Mouse (Mus musculus) urinary bladder, adult 2 months (tissue): Measurements from ENCODE around the gene Tmem234. TPM values are rescaled to one million over a fixed set of nuclear protein-coding genes. Genes with fewer than 3 reads are reported as not detected.
A peak's percentile ranks its signal among the peaks of the same experiment; 100 is the strongest.

Experiments used
- DNase-seq: peaks from one replicate; pipeline ENCODE4 v3.0.0; 2022; ENCODE audit warnings: low spot score
- polyA plus RNA-seq: library from polyadenylated mRNA; depleted of rRNA; stranded (reverse); fragments of >200 nt; gene quantifications from 2 replicates; pipeline ENCODE4 v1.2.3, GENCODE M21; 2012

Gene Tmem234
- polyA plus RNA-seq, 1 experiment, result 183 TPM

GRCm38 (mm10) chr4:129622120-129622802 lies 21.8 kb downstream of the Tmem234 start:
- DNase-seq, result no peak

DNA sequence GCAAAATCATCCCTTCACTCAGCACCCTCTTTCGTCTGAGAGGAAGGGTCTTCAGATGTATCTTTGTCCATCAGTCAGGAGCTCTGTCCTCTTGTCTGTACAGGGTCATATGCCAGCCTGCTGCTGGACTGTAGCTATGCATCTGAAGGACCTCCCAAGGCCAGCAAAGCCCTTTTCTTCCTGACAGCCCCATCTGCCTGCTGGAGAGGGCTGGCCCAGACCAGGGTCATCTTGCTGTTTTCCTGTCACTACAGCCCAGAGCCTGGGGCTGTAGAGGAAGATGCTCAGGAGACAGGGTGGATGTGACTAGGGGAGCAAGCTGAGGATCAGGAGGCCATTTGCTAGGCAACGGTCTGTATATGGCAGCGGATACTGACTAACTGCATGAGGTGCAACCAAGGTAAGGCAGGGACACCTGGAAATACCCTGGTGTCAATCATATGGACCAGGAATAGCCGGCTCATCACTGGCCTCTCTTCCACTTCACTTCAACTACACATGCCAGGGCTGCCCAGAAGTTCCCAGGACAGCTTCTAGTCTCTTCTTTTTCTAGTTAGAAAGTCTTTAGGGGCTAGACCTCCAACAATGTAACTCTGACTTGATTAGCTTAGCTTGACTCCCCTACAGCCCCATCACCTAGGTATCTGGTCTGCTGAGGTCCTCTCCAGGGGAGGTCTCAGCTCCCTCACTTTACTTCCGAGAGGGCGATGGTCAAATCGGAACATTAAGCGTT lies 22.5 kb downstream of the Tmem234 start:
- DNase-seq, result no peak

DNA sequence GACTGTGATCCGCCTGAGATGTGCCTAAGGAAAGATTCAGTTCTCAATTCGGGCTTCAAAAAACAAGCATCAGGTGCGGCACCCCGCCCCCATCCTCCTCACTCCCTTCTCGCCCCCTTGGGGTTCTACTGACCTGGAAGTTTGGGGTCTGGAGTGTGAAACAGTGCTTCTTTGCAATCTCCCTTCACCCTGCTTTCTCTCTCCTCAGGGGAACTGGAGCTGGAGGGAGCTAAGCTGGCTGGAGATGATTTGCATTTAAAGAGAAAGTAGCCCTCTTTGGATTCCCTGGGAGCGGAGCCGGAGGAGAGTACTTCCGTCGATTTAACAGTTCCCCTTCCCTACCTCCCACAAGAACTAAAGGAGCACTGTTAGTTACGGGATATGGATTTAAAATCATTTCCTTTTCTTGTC lies 23.2 kb downstream of the Tmem234 start, which contains the start of gene Ccdc28b:
Gene Ccdc28b (minus strand): TSS at position 267 of the 411 bp plus-strand sequence.
- no peak for DNase-seq

DNA sequence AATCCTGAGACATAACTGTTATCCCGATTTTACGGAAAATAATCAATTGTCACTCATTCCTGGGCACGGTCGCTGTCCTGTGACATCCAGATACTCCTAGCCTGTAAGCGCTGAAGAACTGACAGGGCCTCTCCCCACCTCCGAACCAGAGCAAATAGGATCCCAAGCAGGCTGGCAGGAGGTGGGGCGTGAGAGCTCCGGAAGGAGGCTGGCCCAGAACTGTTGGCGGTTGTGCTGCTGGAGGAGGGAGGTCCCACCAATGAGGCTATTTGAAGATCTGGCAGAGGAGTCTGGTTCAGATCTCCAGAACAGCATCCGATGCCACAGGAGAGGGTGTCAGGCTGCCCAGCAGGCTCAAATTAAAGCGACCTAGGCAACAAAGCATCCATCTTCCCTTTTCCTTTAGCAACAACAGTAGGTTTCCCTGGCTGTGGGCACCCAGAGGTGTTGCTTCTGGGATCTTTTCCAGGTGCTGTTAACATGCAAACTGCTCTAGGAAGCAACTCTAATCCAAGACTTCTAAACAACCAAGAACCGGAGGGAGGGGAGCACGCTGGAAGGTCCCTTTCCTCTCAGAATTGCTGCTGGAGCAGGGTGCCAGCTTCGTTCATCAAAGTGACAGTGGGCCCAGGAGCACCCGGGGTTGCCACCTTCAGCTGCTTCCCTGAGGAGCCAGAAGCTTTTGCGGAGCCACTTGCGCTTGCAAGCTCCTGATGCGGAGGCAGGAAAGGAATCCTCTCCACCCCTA lies 24.0 kb downstream of the Tmem234 start:
- DNase-seq, result no peak

DNA sequence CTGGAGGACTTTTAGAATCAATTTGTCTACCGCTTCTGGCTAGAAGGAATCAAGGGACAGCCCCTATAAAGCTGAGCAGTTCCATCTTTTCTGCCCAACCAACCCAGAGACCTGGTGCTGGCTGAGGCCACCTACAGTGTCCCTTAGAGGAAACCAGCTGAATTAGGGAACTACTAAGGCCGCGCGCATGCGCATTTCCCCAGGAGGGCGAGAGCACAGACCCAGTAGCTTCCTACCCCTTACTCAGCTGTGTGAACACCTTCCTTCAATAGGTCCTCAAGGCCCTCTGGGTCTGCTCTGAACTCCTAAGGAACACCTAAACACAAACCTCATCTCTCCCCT lies 24.5 kb downstream of the Tmem234 start:
- no peak for DNase-seq

- DNase-seq, result no peak
Measured at GRCm38 (mm10) chr4:129625496-129625895, 25.0 kb downstream of the Tmem234 start.

DNA sequence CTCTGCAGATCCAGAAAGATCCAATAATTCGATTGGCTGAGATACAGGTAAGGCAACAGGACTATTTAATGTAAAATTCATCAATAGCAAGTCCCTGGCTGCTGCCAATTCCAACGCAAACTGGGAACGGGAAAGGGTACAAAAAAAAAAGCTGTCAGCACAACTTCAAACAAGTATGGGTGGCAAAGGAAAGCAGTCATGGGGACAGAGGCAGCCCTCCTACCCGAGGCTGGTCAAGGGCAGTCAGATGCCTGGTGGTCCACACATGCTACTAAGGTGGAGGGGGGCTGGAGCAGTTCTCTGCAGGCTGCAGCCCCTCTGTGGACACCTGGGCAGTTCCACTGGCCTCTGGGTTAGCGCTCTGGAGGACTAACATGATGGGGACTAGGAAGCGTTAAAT lies 25.6 kb downstream of the Tmem234 start:
- DNase-seq, result no peak

GRCm38 (mm10) chr4:129630944-129631343 lies 30.5 kb downstream of the Tmem234 start:
- DNase-seq, result no peak

DNA sequence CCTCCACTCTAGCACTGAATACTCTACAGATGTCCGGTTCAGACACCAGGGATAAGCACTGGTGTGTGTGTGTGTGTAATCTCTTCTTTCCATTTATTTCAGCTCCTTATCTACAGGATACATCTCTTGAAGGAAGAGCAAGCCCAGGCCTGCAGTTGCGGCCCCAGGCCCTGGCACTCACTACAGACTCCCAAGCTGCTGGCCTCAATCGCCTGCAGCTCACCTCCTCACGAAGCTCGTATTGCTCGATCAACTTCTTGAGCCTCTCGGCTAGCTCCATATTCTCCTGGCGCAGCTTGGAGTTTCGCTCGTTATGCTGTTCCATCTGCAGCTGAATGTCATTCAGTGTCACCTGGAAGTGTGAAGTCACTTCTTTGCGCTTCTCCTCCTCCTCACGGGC lies 31.4 kb downstream of the Tmem234 start:
- DNase-seq, result no peak

GRCm38 (mm10) chr4:129633852-129634251 lies 33.4 kb downstream of the Tmem234 start:
- DNase-seq, result no peak

- no peak for DNase-seq
Measured at GRCm38 (mm10) chr4:129639221-129639620, 38.8 kb downstream of the Tmem234 start.

DNA sequence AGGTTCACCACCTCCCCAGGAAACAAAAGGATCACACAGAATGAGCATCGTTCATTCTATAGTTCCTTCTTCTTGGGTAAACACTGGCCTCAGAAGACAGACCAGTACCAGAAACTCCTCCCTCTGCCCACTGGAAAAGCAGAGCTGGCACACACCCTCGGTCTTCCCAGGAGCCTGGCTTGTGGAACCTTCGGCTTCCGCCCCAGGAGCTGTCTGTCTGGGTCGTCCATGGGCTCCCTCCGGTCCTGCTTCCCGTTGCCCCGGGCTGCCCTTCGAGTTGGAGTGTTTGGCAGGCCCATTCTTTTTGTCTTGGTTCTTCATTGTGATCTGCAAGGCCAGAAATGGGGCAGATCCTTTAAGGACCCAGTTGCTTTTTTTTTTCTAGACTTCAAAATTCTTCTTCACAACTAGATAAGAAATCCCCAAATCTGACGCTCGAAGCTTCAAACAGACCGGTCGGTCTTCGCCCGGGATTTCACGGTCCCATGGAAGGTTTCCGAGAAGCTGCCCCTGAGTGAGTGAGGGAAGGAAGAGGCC lies 39.7 kb downstream of the Tmem234 start:
- DNase-seq, result no peak

- DNase-seq, result peak; percentile 86
Measured at GRCm38 (mm10) chr4:129640638-129641467, 40.4 kb downstream of the Tmem234 start, which contains the start of gene Txlna. TSS of gene Txlna (minus strand) at chr4:129641065.

GRCm38 (mm10) chr4:129641756-129642155 lies 41.3 kb downstream of the Tmem234 start:
- DNase-seq, result no peak

DNA sequence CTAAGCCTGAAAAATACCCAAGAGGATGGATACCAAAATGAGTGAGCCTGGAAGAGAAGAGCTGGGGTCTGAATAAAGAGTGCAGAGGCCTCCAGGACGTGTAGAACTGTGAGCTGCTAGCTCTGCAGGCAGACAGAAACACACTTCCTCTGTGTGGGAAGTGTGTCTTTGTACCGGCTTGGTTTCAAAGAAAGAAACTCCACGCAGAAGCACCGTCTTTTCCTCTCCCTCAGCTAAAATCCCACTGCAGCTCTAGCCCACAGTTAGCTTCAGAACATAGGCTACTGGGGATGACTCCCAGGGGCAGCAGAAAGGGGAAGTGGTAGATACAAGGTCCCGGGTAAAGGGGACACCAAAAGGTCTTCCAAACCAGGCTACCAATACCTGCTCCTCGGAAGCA lies 44.7 kb downstream of the Tmem234 start:
- DNase-seq, result no peak

DNA sequence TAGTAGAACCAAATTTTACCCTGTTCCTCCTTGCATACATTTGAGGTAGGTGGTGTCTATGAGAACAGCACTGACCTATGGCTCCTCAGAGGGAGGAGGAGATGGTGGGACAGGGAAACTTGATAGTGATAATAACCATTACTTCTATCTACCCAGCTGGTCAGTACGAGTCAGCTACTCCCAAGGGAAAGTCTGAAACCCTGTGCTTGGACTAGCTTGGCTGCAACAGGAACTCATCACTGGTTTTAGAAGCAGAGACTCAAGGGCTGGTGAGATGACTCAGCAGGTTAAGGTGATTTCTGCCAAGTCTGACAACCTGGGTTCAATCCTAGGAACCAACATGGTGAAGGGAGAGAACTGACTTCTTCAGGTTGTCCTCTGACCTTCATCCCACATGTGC lies 48.2 kb downstream of the Tmem234 start:
- DNase-seq, result no peak

- DNase-seq, result no peak
Measured at GRCm38 (mm10) chr4:129650359-129650758, 49.9 kb downstream of the Tmem234 start.

DNA sequence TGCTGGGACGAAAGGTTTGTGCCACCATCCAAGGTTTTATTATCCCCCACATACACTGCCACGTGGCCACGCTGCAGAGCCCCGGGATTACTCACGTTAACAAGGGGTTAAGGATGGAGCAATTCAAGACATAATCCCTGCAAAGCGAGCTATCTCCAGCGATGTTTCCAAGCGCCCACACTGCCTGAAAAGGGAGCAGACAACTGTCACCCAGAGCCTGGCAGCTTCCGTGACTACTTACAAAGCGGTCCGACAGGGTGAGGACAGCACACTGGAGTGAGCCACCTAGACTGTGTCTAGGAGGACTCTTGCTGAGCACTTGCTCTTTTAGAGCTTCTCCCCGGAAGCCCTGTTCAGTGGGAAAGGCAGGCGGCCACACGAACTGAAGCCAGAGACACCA lies 54.3 kb downstream of the Tmem234 start:
- DNase-seq, result no peak

DNA sequence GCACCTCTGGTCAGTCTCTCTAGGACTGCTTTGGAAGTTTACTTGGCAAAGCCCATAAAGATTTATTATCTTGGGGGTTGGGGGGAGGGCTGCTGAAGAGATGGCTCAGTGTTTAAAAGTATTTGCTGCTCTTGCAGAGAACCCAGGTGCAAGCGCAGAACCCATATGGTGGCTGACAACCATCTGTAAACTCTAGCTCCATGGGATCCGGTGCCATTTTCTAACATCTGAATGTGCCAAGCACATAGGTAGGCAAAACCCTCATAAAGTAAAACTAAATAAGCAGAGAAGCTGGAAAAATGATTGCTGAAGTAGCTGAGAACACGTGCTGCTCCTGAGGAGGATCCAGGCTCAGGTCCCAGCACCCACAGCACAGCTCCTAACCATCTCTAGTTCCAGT lies 61.1 kb downstream of the Tmem234 start:
- DNase-seq, result no peak

DNA sequence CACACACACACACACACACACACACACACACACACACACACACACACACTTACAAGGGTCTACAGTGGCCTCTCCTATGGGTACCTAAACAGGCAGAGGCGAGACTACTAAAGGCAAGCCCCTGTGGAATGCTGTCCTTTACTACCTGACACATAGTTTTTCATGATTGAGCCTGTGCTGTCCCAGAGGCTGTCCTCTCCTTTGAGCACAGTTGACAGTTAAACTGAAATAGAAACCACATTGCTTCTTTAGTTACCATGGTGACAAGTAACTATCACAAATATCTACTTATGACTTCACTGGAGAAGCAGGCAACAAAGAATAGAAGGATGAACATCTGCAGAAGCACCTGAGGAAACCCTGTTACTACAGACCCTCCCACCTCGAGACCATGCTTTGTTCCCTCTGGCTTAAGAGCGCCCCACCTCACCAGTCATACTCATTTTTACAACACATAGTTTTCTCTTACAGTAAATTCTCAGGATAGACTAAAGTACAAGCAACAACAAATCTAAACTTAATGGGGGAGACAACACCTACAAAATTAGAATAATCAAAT lies 61.9 kb downstream of the Tmem234 start:
- no peak for DNase-seq

DNA sequence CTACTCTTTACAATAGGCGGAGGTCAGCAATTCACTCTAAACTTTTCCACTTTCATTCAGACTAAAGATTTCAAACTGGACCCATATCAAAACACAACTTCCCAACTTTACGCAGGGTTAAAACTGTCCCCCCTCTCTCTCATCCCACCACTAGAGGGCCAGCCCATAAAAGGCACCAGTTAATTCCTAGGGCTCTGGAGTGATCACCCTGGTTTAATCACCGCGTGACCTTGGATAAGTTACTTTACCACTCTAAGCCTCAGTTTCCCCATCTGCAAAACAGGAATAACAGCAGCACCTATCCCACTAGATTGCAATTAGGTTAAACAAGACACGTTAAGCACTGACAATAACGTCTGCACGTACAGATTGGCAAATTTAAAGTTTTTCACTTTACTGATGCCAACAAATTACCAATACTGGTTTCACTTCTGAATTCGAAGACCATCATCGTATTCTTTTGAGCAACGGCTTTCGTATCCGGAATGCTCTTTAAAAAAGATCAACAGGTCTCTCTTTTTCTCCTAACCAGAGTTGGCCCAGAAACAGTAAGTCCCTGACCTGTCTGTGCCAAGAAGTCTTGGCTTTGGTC lies 71.1 kb downstream of the Tmem234 start:
- DNase-seq, result no peak
